Mouse (Mus musculus) adrenal gland, adult 2 months (tissue): ENCODE measurements around the gene Ccdc134. TPM values are rescaled to one million over a fixed set of nuclear protein-coding genes. Genes with fewer than 3 reads are reported as not detected.
"Not testable (repeated sequence)": the region's sequence is repeated elsewhere in the genome, so short reads cannot be mapped to it uniquely, and the experiment has no call there.

Source experiments
- DNase-seq: peaks from one replicate; pipeline ENCODE4 v3.0.0; 2021
- long read RNA-seq: library from polyadenylated mRNA; stranded (forward); transcript quantifications from one replicate; pipeline ENCODE4 v2.0.0, GENCODE M21; 2021
- polyA plus RNA-seq: library from polyadenylated mRNA; depleted of rRNA; stranded (reverse); fragments of >200 nt; gene quantifications from 2 replicates; pipeline ENCODE4 v1.2.3, GENCODE M21; 2012; rRNA removed
- total RNA-seq, 2 experiments: library from RNA; stranded (reverse); gene quantifications; 2 replicates each; pipeline ENCODE4 v1.2.3; 2021

Ccdc134 gene
- total RNA-seq (1 to 10 TPM; 6.2 to 8.5 TPM), polyA plus RNA-seq (20.7 and 26.5 TPM in 2 replicates)
- long read RNA-seq, full-length matches to known transcripts = 7 of 10 reads
- long read RNA-seq, partial matches to known transcripts = 0 of 10 reads
- long read RNA-seq, other reads (novel, unspliced or antisense) = 3 of 10 reads

GRCm38 (mm10) chr15:82127426-82128374, at the start of gene Ccdc134:
TSS of gene Ccdc134 (plus strand) at chr15:82127922.
- DNase-seq = peak; percentile 98

DNA sequence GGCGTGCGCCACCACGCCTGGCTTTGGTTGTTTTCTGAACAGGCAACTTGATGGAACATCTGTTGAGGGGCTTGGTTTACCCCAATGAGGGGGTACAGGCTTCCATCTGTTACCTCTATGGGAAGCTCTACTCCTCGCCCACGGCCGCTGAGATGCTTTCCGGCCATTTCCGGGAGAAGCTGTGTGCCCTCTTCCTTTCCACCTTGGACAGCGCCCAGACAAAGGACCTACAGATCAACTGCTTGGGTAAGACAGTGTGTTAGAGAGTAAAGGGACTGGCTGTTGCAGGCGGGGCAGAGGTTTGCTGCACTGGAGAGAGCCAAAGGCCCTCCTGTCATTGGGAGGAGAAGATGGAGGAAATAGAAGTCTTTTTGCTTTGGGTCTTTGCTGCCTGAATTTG, 47.8 kb upstream of the Ccdc134 start:
- no peak for DNase-seq

- DNase-seq = peak; percentile 30
These were observed 46.6 kb upstream of the Ccdc134 start for GRCm38 (mm10) chr15:82081161-82081560.

DNA sequence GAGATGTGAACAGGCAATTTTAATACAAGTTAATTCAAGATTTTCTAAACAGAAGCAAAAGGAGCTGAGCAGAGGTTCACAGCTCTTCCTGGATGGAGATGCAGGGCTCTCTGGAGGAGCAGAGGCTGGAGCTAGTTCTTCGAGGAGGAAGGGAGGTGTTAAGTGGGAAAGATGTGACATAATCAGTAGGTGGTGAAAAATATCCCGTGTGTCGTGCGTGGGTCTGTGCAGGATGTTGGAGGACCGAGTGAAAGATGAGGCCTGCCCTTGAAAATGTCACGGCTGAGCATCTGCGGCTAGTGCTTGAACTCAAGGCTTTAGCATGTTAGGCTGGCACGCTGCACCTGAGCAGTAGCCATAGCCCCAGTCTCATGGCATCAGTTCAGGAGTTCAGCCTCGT, 42.1 kb upstream of the Ccdc134 start:
- no peak for DNase-seq

DNA sequence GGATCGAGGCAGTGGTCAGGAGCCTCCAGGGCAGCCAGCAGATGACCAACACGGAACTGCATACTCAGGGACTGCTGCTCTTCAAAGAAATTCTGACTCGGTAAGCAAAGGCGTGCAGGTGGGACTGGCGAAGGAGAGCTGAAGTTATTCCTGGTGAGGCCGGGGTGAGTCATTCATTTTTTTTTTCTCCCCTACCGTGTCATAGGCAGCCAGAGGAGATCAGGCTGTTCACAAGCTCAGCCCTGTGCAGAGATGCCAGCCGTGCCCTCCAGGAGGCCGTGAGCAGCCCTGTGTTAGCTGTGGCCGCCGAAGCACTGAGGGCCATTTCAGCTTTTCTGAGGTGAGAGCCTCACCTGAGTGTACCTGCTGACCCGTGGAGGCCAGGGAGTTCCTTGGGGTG, 41.6 kb upstream of the Ccdc134 start:
- peak; percentile 55 for DNase-seq

- DNase-seq = no peak
These were observed 40.5 kb upstream of the Ccdc134 start for GRCm38 (mm10) chr15:82087266-82087665.

DNA sequence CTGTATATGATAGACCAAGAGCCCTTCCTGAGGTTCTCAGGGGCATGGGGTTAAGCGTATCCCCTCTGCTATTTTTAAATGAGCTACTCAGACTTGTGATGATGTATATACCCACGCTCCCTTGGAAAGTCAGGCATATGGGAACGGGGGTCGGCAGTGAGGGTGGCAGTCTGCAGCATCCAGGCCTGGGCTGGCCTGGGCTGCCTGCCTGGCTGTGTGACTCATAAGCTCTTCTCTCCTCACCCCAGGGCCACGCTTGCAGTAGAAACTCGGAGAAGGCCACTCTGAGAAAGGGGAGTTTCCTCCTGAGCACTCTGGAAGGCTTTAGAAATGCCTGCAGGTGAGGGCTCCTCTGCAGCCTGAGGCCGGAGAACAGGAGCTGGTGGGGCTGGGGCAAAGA, 36.7 kb upstream of the Ccdc134 start:
- peak; percentile 37 for DNase-seq

GRCm38 (mm10) chr15:82106953-82107555, 20.7 kb upstream of the Ccdc134 start:
- DNase-seq = peak; percentile 64

GRCm38 (mm10) chr15:82120544-82120943, 7.2 kb upstream of the Ccdc134 start:
- DNase-seq = no peak

GRCm38 (mm10) chr15:82126690-82127089, 1.0 kb upstream of the Ccdc134 start:
- DNase-seq = not testable (repeated sequence)

DNA sequence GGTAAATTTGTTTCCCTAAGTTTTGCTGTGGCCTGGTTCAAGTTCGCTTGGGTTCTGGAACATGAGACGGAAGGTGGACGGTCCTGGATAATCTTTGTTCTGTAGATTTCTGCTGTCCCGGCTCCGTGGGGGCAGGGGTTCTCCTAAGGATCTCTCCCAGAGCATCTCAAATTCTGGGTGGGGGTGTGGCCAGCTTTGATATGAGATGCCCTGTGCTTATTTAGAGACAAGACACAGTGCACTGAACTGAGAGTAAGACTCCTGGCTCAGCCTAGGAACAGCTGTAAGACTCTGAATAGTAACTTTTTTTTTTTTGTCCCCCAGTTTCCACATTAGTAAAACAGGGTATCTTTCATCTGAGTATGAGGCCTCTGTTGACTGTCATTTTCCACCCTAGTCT, 676 bp downstream of the Ccdc134 start:
- no peak for DNase-seq

GRCm38 (mm10) chr15:82130599-82130998, 2.9 kb downstream of the Ccdc134 start:
- DNase-seq = no peak

GRCm38 (mm10) chr15:82135372-82135771, 7.7 kb downstream of the Ccdc134 start:
- no peak for DNase-seq

- peak; percentile 66 for DNase-seq
These were observed 10.8 kb downstream of the Ccdc134 start for GRCm38 (mm10) chr15:82138565-82138964.

DNA sequence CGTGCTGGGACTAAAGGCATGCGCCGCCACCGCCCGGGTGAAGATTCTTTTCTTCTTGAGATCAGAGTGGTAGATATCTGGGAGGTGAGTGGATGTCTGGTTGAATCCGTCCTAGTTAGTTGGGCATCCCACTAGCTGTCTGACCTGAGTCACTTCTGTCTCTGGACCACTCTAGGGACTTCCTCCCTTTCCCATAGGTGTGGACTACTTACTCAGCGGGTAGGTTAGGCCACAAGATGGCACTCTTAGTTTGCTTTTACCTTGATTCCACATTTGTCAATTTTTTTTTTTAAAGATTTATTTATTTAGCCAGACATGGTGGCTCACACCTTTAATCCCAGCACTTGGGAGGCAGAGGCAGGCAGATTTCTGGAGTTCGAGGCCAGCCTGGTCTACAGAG, 11.5 kb downstream of the Ccdc134 start:
- DNase-seq = no peak

DNA sequence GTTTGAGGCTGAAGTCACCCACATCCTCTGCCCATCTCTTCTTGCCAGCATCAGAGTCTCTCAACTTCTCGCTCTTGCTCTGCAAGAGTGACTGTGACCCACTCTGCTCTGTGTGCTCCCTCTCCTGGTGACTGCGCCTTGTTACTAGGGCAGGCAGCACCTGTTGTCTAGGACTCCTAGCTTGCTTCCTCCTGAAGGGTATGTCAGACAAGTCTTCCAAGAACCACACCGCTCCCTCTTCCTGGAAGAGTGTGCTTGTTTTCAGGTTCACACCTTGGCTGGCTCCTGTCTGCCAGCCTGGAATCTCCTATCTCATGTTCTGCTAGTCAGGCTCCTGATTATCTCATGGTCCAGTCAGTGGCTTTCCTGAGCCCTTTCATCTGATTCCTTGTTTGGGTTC, 12.6 kb downstream of the Ccdc134 start:
- no peak for DNase-seq

DNA sequence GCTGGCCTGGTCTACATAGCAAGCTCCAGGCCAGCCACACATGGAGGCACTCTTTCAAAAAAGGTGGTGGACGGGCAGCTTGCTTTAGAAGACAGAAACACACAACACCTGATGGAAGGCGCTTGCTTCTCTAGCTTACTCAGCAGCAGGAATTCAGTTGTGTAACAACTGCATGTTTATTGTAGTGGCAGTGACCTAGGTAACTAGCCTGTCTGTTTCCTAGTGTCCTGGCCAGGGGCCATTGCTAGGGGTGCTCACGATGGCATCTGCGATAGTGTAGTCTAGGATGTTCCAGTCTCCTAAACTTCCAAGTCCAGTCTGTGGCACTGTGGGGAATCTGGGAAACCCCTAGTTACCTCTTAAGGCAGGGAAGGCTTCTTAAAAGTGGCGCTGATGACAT, 16.4 kb downstream of the Ccdc134 start:
- DNase-seq = no peak

GRCm38 (mm10) chr15:82145408-82145807, 17.7 kb downstream of the Ccdc134 start:
- DNase-seq = no peak

DNA sequence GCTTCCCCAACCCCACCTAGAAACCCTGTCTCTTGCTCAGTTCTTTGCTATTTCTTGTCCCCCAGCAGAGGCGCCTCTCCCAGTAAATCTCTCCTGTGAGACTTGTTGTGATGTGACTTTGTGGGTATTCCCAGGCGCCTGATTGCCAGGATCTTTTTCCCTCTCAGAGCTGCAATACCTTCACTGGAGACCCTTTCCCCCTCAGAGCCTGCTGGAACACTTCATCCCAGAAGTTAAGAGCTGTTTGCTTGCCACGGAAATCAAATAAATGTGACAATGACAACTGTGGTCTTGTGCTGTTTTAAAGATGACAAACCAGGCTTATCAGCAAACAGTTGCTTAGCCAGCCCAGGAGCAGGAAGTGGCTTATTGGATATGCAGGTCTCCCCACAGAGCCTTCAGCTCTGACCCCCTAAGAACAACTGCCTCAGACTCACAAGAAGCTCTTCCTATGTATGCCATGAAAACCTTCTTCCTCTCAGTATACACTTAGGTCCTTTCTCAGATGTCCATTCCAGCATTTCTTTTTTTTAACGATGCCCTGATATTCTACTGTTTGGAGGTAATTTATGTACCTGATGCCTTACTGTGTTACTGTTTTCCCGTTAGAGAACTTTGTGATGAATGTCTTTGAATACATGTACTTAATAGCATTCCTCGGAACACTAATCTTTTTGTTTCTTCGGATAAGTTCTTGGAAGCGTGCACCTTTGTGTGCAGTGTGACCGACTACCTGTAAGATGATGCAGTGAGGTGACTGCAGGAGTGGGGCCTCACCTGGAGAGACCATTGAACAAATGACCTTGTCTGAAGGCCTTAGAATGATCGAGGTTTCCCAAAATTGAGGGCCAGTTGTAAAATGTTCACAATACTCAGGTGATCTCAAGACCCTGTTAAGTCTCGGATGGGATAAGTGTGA, 18.4 kb downstream of the Ccdc134 start:
- DNase-seq = no peak

DNA sequence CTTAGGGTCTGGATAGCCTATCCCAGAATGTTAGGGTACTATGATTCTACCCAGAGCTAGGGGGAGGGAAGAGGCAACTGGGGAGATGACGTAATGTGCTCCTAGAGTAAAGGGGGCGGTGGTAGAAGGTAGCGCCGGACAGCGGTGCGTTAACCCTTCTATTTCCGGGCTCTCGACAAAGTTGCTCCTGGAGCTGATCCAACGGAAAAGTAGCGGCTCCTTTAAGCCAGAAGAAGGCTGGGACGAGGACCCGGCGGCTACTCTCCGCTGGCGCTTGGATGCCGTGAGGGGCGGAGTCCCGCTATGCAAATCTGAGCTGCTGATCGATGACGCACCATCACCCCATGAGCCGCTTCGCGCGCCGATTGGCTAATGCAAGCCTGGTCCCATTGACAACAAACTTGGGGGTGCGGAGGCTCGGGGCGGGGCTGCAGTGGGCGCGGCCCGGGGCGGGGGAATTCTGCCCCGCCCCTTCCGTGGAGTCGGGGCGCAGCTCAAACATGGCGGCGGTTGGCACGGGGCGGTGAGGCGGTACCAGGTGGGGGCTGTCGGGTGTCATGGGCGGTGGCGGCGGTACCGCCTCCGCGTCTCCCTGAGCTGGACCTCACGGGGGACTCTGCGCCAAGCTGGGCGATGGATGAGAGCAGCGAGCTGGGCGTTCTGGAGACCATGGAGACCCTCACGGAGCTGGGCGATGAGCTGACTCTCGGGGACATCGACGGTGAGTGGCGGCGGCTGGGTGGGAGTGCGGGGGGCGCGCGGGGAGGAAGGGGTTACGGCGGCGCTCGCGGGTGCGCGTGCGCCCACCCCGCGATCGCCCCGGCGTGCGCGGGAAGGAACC, 19.3 kb downstream of the Ccdc134 start, which contains the start of gene Srebf2:
TSS of gene Srebf2 (plus strand) at position 412 of the 841 bp plus-strand sequence.
- peak; percentile 99 for DNase-seq

DNA sequence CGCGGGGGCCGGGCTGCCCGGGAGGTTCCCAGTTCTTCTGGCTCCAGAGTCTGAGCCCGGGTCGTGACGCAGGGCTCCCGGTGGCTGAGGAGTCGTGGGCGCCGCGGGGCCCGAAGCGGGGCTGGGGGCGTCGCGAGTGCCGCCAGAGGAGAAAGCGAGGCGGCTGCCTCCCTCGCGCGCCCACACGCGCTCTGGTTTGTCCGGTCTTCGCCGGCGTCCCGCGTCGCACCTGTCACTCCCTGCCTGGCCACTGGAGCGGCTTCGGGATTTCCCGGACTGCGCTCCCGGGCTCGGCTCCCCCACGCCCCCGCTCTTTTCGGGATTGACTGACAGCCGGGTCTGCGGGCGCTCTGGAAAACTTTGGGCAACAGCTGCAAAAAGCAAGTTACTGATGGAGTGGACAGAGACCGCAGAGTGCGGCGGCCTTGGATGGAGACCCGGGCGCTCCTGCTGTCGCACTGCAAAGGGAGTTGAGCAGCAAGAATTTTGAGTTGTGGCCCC, 19.9 kb downstream of the Ccdc134 start:
- DNase-seq = peak; percentile 77
